In the genomic region with DNA sequence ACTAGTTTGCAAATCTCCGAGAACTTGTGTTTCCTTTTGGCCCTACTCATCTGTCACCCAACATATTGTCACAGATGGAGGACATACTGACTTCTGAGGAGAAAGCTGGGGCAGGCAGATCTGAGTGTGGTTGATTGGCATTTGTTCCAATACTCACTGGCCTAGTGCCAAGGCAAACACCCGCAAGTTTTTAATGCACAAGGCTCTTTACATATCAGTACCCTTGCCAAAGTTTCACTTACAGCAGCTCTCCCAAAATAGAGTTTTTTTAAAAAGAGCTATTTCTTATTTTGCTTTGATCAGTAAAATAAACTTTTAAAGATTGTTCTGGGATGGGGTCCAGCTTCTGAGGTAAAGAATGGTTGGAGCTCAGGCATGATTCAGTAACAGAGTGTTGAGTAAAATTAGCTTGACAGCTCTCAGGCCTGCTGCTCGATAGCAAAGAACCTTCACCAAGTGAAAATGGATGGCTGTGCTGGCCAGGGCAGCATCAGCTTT, we compare ENCODE assay signal across 9 mouse cellular contexts.
A peak's percentile ranks its signal among the peaks of the same experiment; 100 is the strongest.
DNase-seq lines count a peak whose midpoint lies in the region; ATAC-seq lines count a peak whose summit lies in the region.
"Had no signal": no experiment of that assay in that cellular context is flagged by ENCODE, and none has a peak within 500 bp of the region (broad histone marks: within the 10 kb centered on the region; RNA-seq: fewer than 3 reads in every experiment).

No protein-coding gene starts in this region.

- no peak overlapping the region for H3K4me2 ChIP-seq in hindbrain, embryonic 12.5 days (replicated peaks)
- H3K4me2 ChIP-seq in liver, embryonic 12.5 days: no peak overlapping the region

- H3K9me3 ChIP-seq in hindbrain, embryonic 12.5 days (replicated peaks): no peaks in the 10 kb centered on the region
- no peaks in the 10 kb centered on the region for H3K9me3 ChIP-seq in hindbrain, embryonic 10.5 days
- H3K9me3 ChIP-seq in liver, embryonic 12.5 days (replicated peaks): no peaks in the 10 kb centered on the region

- no peak overlapping the region for H3K9ac ChIP-seq in hindbrain, embryonic 12.5 days
- H3K9ac ChIP-seq in liver, embryonic 12.5 days: no peak overlapping the region

- 0 out of 2 replicates have a peak overlapping the region, but pooled peaks have one; percentile 60 for H3K27ac ChIP-seq in hindbrain, embryonic 12.5 days
- no peak overlapping the region for H3K27ac ChIP-seq in hindbrain, embryonic 10.5 days
- no peak overlapping the region for H3K27ac ChIP-seq in liver, embryonic 12.5 days

- H3K27me3 ChIP-seq in hindbrain, embryonic 12.5 days: no peaks in the 10 kb centered on the region
- no peaks in the 10 kb centered on the region for H3K27me3 ChIP-seq in hindbrain, embryonic 10.5 days (ENCODE audit: insufficient read depth, poor library complexity, severe bottlenecking)
- H3K27me3 ChIP-seq in liver, embryonic 12.5 days (replicated peaks): no peaks in the 10 kb centered on the region

- no peak overlapping the region for H3K4me3 ChIP-seq in hindbrain, embryonic 12.5 days
- H3K4me3 ChIP-seq in hindbrain, embryonic 10.5 days: no peak overlapping the region
- H3K4me3 ChIP-seq in liver, embryonic 12.5 days: no peak overlapping the region
- H3K4me3 ChIP-seq: myocyte had no signal

- H3K36me3 ChIP-seq in hindbrain, embryonic 12.5 days: no peaks in the 10 kb centered on the region
- H3K36me3 ChIP-seq in hindbrain, embryonic 10.5 days: 0 out of 2 replicates have a peak, but pooled peaks cover 2% of the 10 kb centered on the region
- peaks cover 10% of the 10 kb centered on the region for H3K36me3 ChIP-seq in liver, embryonic 12.5 days

- no peak for ATAC-seq in hindbrain, embryonic 12.5 days (ENCODE audit: low FRiP score)
- no peak for ATAC-seq in liver, embryonic 12.5 days

- no peak for DNase-seq in hindbrain, embryonic 10.5 days (ENCODE audit: low spot score)
- peak; percentile 16 for DNase-seq in adrenal gland, postnatal 14 days
- peak; percentile 29 for DNase-seq in heart, adult 8-10 months (ENCODE audit: low spot score)
- DNase-seq in layer of hippocampus, postnatal 14 days (ENCODE audit: low spot score in 2 of 2): peak; percentile 57 to 70
- peak; percentile 77 for DNase-seq in right cerebral cortex, postnatal 4 days
- no peak for DNase-seq in gastrocnemius, postnatal 4 days (ENCODE audit: low spot score in 2 of 2)

- WGBS in hindbrain, embryonic 12.5 days: 53% methylated on average over 3 of the region's 3 CpGs
- WGBS in hindbrain, embryonic 10.5 days: 81% methylated on average over 3 of the region's 3 CpGs
- 69% methylated on average over 3 of the region's 3 CpGs for WGBS in liver, embryonic 12.5 days (ENCODE audit: insufficient replicate concordance)

- H3K4me1 ChIP-seq in hindbrain, embryonic 12.5 days: peaks cover 37% of the 10 kb centered on the region
- H3K4me1 ChIP-seq in hindbrain, embryonic 10.5 days (replicated peaks): peaks cover 11% of the 10 kb centered on the region; the same call in 1 of the 2 replicates
- H3K4me1 ChIP-seq in liver, embryonic 12.5 days: no peaks in the 10 kb centered on the region

Comparison
In these comparisons a context has a peak if more than half of its experiments do, and no peak if none do; other contexts are left out.
1. DNase-seq: peak in adrenal gland, postnatal 14 days (single experiment), heart, adult 8-10 months (single experiment), layer of hippocampus, postnatal 14 days (2 of 2) and right cerebral cortex, postnatal 4 days (single experiment); none in hindbrain, embryonic 10.5 days (single experiment) and gastrocnemius, postnatal 4 days (0 of 2).